Mouse (Mus musculus): ENCODE results near the gene Sik2.

Sik2 gene

DNA sequence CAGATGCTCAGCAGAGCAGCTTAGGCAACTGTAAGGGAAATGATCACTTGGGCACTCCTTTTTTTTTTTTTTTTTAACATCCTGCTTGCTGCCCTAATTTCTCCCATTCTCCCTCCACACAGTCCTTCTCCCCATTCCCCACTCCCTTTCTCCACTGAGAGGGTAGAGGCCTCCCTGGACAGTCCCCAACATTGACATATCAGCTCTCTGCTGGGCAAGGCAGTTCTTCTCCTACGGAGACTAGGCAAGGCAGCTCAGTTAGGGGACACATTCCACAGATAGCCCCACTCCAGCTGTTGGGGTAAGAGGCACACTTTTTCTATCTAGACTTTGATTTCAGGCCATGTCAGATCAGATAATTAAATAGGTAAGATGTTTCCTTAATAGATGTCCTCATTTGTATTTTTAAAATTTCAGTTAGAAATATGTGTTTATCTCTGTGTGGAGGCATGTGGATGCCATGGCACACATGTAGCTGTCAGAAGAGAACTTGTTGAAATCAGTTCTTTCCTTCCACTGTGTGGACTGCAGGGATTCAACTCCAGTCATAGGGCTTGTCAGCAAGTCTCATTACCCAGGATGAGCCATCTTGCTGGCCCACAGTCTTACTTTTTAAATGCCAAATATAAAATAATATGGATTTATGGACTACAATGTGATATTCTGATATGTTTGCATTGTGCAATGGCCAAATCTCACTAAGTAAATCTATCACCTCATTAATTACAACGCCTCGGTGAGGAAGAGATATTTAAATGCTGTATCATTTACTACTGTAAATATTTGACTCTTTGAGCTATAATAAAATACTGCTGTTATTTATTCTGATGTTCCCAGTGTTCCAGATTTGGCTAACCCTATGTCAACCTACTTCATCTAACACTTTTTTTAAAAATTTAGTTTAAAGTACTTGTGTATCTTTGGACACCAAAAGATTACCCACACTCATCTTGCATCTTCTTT, 87.7 kb downstream of the Sik2 start:
- no peak for DNase-seq (ENCODE audit: inconsistent age in 2 of 2, low spot score in 1 of 2)

- no peak for DNase-seq (ENCODE audit: inconsistent age in 2 of 2, low spot score in 1 of 2)
These were observed 89.3 kb downstream of the Sik2 start for GRCm38 (mm10) chr9:50919554-50919953.

GRCm38 (mm10) chr9:50918131-50918530, 90.7 kb downstream of the Sik2 start:
- no peak for DNase-seq (ENCODE audit: inconsistent age in 2 of 2, low spot score in 1 of 2)

GRCm38 (mm10) chr9:50911861-50912515, 96.9 kb downstream of the Sik2 start:
- DNase-seq (ENCODE audit: inconsistent age in 2 of 2, low spot score in 1 of 2) = no peak

- no peak for DNase-seq (ENCODE audit: inconsistent age in 2 of 2, low spot score in 1 of 2)
These were observed 103.6 kb downstream of the Sik2 start for GRCm38 (mm10) chr9:50905321-50905720.

DNA sequence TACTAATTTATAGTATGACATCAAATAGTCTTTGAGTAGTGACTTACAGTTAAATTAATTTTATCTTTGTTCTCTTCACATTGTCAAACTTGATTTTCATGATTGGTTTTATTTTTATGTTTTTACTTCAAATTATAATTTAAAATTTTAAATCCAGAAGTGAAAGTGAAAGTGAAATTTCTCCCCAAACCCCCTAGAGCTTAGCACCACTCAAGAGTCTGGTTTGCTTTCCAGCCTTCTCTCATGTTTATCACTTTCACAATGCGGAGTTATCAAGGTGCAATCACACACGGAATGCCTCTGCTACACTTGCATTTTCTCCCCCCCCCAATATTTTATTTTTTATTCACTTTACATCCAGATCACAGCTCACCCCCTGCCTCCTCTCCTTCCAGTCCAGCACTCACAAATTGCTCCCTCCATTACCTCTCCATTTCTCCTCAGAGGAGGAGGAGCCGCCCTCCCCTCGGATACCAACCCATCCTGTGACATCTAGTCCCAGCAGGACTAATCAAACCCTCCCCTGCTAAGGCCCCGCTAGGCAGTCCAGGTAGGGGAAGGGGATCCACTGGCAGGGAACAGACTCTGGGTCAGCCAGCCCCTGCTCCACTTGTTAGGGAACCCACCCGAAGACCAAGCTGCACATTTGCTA, 104.6 kb downstream of the Sik2 start:
- no peak for DNase-seq (ENCODE audit: inconsistent age in 2 of 2, low spot score in 1 of 2)

DNA sequence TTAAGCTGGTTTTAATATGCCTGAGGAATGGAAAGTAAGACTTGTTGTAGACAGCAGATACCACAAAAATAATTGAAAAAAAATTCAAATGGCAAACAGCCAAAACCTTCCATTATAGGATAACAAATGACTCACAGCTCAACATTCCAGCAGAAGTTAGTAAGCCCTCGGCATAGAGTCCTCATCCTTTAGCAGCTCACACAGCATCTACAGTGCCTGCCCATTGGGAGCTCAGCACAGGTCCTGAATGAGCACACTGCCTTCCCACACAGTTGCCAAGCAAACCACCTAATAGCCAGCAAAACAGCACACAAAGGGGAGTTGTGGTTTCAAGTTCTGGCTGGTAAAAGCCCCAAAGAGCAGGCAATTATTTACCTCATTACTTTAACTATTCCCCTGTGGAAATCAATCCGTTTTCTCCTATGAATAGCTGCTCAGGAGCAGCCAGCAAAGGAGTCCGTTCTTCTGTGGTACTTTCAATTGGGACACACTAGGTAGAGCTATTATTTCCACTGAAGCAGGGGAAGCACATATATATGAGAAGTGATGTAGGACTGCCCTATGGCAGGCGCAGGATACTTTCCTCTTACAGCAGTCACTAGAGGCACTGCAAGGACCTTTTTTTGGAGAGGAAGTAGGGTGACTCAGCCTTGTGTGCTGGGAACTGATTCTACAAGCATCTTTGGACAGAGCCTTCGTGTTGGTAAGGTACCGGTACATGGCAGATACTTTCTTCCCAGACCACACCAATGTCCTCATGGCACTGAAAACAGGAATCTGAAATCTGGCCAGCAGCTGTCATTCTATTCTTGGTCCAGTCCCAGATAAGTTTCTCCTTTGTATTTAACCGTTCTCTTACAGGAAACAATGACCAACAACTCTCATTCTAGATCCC, 108.6 kb downstream of the Sik2 start:
- no peak for DNase-seq (ENCODE audit: inconsistent age in 2 of 2, low spot score in 1 of 2)

- DNase-seq (ENCODE audit: inconsistent age in 2 of 2, low spot score in 1 of 2) = peak; percentile 90 to 96
These were observed 115.2 kb downstream of the Sik2 start for GRCm38 (mm10) chr9:50893665-50894064.

- no peak for DNase-seq (ENCODE audit: inconsistent age in 2 of 2, low spot score in 1 of 2)
These were observed 118.3 kb downstream of the Sik2 start for GRCm38 (mm10) chr9:50890494-50891090.

DNA sequence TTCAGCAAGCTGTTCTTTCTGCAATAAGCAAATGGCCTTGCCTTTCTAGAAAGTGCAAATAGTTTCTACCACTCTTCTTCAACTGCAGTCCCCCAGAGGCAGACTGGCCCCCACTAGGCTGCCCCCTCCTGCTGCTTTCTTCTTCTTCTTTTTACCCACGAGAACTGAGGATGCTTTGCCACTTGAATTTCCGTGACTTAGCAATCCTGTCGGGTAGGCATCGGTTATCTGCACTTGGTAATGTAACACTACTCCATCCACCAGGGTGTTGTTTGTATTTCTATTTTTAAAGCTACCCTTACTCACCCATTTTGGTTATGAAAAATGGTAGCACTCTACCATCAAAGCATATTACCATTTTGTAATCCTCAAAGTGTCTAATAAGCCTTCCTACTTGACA, 118.9 kb downstream of the Sik2 start:
- DNase-seq (ENCODE audit: inconsistent age in 2 of 2, low spot score in 1 of 2) = no peak

DNA sequence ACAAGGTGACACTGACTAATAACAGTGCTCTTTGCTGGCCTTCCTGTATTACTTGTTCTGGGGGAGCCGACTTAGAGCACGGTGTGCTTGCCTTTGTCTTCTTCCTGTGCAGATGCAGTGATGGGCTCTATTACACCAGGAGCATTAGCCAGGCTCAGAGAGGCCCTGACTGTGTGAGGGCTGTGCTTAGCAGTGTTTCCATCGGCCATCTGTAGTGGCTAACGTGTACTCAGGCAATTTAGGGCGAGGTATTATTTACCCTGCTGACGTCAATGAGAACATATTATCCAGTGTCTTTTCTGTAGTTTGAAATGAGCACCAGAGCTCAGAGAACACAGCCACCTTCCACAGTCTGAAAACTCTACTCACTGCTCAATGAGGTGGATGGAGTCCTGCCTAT, 119.7 kb downstream of the Sik2 start:
- no peak for DNase-seq (ENCODE audit: inconsistent age in 2 of 2, low spot score in 1 of 2)

GRCm38 (mm10) chr9:50887351-50887750, 121.5 kb downstream of the Sik2 start:
- DNase-seq (ENCODE audit: inconsistent age in 2 of 2, low spot score in 1 of 2) = peak in 1 of 2 experiments; percentile 50

DNA sequence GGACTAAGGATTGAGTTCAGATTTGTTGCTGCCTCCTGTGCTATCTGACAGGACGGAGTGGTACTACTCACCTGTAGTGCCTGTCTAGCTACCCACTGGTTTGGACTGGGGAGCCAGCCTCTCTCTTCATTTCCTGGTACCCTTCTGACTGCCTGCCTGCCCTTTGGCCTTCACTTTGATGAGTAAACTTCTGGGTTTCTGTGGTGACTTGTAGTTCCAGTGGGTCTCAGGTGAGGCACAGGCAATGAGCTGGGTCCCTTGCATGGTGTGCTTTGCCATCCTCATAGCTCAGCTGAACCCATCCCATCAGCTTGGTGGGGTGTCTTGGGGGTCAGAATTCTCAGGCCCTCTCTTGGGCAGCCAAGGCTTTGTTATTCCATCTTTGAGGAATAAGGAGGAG, 122.0 kb downstream of the Sik2 start:
- no peak for DNase-seq (ENCODE audit: inconsistent age in 2 of 2, low spot score in 1 of 2)

DNA sequence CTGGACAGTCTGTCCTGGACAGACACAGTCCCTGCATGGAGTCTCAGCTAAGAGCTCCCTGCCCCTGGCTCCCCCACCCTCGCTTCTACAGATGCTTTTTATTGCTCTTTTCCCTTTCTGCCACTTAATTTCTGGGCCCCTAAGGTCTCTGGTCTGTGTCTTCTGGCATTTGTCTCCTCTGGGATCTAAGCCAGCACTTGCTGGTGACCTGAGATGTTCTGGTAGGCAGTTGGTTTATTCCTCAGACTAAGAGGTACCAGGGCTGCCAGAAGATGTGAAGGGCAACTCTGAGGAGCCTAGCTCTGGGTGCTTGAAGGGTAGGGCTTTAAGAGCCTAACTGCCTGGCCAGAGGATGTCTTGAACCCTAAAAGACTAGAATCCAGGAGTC, 123.3 kb downstream of the Sik2 start:
- peak in 1 of 2 experiments; percentile 28 for DNase-seq (ENCODE audit: inconsistent age in 2 of 2, low spot score in 1 of 2)

GRCm38 (mm10) chr9:50884741-50885599, 123.9 kb downstream of the Sik2 start:
- peak; percentile 51 to 82 for DNase-seq (ENCODE audit: inconsistent age in 2 of 2, low spot score in 1 of 2)

- peak in 1 of 2 experiments; percentile 53 for DNase-seq (ENCODE audit: inconsistent age in 2 of 2, low spot score in 1 of 2)
These were observed 124.8 kb downstream of the Sik2 start for GRCm38 (mm10) chr9:50884093-50884492.

DNA sequence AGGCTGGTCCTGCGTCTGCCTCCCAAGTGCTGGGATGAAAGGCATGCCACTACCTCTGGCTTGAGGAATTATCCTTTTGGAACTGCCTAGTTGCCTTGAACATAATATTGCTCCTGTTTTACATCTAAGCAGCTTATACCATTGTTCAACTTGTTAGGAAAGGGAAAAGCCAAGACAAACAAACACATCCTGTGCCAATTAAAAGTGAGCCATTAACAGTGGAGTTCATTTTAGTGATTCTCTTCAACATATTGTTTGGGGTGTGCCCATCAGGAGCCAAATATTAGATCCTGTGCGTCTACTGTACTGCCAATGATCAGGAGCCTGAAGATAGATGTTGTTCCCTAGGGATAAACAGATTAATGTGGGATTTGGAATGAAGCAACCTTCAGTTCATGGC, 126.7 kb downstream of the Sik2 start:
- no peak for DNase-seq (ENCODE audit: inconsistent age in 2 of 2, low spot score in 1 of 2)

DNA sequence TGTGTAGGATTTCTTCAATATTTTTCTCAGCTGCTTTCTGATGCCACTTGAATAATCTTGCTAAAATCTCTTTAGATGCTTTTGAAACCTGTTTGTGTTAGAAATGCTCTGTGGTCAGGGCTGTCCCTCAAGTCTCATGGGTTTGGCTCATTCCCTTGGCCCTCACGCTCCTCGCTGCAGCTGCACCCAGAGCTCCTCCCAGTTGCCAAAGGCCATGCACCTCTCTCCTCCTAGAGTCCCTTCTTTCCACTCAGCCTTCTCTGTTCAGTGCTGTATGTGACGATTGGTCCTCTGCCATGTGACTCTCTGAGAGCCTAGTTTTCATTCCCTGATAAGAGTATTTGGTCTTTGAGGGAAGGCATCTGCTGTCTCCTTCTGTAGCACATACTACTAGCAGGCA, 131.4 kb downstream of the Sik2 start:
- no peak for DNase-seq (ENCODE audit: inconsistent age in 2 of 2, low spot score in 1 of 2)

GRCm38 (mm10) chr9:50876287-50876686, 132.6 kb downstream of the Sik2 start:
- peak in 1 of 2 experiments; percentile 86 for DNase-seq (ENCODE audit: inconsistent age in 2 of 2, low spot score in 1 of 2)
